Mouse (Mus musculus) embryonic facial prominence, embryonic 10.5 days (tissue): Measurements from ENCODE around the gene Kcnk6. TPM values are rescaled to one million over a fixed set of nuclear protein-coding genes. Genes with fewer than 3 reads are reported as not detected.
A peak's percentile ranks its signal among the peaks of the same experiment; 100 is the strongest.

Source experiments
- DNase-seq: peaks from one replicate; pipeline ENCODE4 v3.0.0-alpha.2; 2017; ENCODE audit warnings: low spot score
- H3K27ac ChIP-seq: fragments of 300-500 bp; sonication (generic); replicated peaks from 2 replicates; pipeline ENCODE4 v1.5.1; 2016; ENCODE audit warnings: mild to moderate bottlenecking
- H3K27me3 ChIP-seq: fragments of 300-500 bp; sonication (generic); replicated peaks from 2 replicates; pipeline ENCODE4 v1.6.1; 2016; ENCODE audit warnings: low read depth, mild to moderate bottlenecking; ENCODE audit not compliant: poor library complexity, severe bottlenecking
- H3K36me3 ChIP-seq: fragments of 300-500 bp; sonication (generic); replicated peaks from 2 replicates; pipeline ENCODE4 v1.6.1; 2016; ENCODE audit warnings: mild to moderate bottlenecking, moderate library complexity
- H3K4me1 ChIP-seq: fragments of 300-500 bp; sonication (generic); 2 replicates; pipeline ENCODE4 v1.6.1; 2016
- H3K4me3 ChIP-seq: fragments of 300-500 bp; sonication (generic); 2 replicates; pipeline ENCODE4 v1.5.1; 2016; ENCODE audit warnings: mild to moderate bottlenecking, moderate library complexity
- H3K9me3 ChIP-seq: fragments of 300-500 bp; sonication (generic); 2 replicates; pipeline ENCODE4 v1.6.1; 2016; ENCODE audit warnings: mild to moderate bottlenecking
- WGBS: fragments of 180-500 bp; shearing (Covaris S2); methylation state at CpG from one replicate; pipeline ENCODE4 v1.1.7; 2016; 5-methylcytosine and 5-hydroxymethylcytosine counted together
- polyA plus RNA-seq: library from polyadenylated mRNA; unstranded; fragments of >200 nt; fragmentation: Nextera tagmentation; extraction: Ambion mirVana; gene quantifications from 2 replicates; pipeline ENCODE4 v1.2.1, GENCODE M21; 2016

Kcnk6 gene
- polyA plus RNA-seq, 1 experiment from 2014 or later = 0.74 TPM

DNA sequence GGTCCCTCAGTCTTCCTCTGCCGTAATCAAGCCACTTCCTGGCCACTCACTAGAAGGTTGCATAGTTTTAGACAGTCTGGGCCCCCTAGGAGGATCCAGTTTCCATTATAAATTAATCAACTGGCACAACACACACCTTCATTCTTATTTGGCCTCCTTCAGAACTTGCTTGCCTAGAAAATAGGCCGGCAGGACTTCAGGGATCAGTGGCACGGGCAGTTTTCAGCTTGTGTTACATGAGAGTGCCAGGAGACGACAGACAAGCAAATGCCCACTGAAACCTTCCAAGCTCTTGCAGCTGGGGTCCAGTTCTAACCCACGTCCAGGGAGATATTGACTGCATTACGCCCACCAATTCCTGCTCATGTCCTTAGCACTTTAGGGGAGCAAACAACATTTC is 29.8 kb upstream of the Kcnk6 start:
- WGBS = 75% methylated on average over 6 of the region's 6 CpGs

DNA sequence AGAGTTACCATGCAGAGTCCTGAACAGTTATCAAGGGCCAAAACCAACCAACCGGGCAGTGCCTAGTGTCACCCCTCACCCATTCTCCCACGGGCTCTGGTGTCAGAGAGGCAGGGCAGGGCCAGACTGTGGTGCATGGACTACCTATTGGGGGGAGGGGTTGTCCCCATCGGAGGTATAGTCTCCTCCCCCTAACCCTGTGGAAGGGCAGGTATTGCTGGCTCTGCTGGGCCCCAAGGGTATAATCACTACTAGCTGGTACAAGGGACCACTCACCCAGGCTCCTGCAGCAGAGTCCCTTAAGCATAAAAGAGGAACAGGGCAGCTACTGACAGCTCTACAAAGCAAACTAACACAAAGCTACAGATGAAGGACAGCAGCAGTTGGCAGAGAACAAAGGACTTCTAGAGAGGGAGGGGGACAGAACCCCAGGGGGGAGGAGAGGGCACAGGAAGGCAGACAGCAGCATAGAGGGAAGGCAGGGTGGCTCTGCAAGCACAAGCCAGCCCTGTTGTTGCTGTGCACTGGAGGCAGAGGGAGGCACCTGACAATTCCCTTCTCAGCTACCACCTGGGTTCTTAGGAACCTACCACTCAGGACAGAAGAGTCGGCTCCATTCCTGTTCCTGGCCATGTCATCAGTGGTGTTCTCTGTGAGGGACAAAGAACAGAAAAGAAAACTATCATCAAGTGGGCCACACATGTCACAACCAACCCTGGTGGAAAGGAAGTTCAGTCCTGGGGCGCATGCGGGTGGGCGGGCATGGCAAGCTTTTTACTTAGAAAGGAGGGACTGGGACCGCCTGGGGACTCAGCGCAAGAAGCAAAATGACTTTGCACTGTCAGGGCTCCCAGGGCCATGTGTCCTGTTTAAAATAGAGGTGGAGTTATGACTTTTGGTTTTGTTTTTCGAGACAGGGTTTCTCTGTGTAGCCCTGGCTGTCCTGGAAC is 27.7 kb upstream of the Kcnk6 start:
- no peak for DNase-seq
- 73% methylated on average over 10 of the region's 10 CpGs for WGBS
- peak overlapping the region; percentile 78 for H3K27ac ChIP-seq

More for the DNA sequence above, 29.8 kb upstream of the Kcnk6 start:
- Histone ChIP-seq H3K27me3 (no peaks in the 10 kb centered on the region), H3K9me3 (no peaks in the 10 kb centered on the region), H3K36me3 (peaks cover 9% of the 10 kb centered on the region), H3K4me1 (peaks cover 53% of the 10 kb centered on the region), H3K4me3 (no peak overlapping the region), H3K27ac (no peak overlapping the region)
- no peak for DNase-seq

DNA sequence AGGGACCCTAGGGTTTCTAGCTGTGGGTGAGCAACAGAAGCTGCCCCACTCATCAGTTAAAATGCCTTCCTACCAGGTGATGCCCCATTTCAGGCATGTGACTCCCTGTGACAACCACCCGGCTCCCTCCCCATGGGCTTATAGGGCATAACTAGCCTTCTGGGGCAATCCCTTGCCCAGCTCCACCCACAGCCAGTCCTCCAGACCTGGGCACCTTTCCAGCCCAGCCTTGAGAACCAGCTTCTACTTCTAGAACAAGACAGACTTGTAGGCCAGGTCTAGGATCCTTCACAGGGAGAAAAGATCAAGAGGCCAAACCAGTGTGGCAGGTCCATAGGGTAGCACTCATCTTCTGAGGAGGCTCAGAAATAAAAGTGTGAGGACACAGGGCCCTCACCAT is 25.1 kb upstream of the Kcnk6 start:
- H3K27me3 ChIP-seq = no peaks in the 10 kb centered on the region
- no peak overlapping the region for H3K4me3 ChIP-seq
- peaks cover 14% of the 10 kb centered on the region for H3K36me3 ChIP-seq
- peaks cover 56% of the 10 kb centered on the region for H3K4me1 ChIP-seq
- WGBS = 83% methylated on average over 1 of the region's 1 CpGs
- no peak for DNase-seq
- no peak overlapping the region for H3K27ac ChIP-seq
- H3K9me3 ChIP-seq = no peaks in the 10 kb centered on the region

More for the DNA sequence above, 27.7 kb upstream of the Kcnk6 start:
- Histone ChIP-seq H3K36me3 (peaks cover 14% of the 10 kb centered on the region), H3K27me3 (no peaks in the 10 kb centered on the region), H3K9me3 (no peaks in the 10 kb centered on the region), H3K4me1 (peaks cover 44% of the 10 kb centered on the region), H3K4me3 (no peak overlapping the region)

DNA sequence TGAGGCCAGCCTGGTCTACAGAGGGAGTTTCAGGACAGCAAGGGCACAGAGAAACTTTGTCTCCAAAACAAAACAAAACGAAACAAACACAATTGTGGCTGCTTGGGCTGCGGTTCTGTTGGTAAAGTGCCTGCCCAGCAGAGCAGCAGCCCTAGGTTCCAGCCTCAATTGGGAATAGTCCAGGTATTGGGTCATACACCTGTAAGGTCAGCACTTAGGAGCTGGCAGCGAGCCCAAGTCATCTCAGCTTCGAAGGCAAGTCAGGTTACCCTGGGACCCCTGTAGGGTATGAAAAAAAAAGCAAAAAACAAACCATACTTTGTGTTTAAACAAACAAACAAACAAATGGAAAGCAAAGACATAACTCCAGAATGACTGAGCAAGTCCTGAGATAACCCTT is 23.6 kb upstream of the Kcnk6 start:
- Histone ChIP-seq H3K9me3 (no peaks in the 10 kb centered on the region), H3K27ac (no peak overlapping the region), H3K27me3 (no peaks in the 10 kb centered on the region), H3K36me3 (peaks cover 14% of the 10 kb centered on the region), H3K4me1 (peaks cover 50% of the 10 kb centered on the region), H3K4me3 (no peak overlapping the region)
- no peak for DNase-seq
- WGBS = 85% methylated on average over 4 of the region's 4 CpGs

DNA sequence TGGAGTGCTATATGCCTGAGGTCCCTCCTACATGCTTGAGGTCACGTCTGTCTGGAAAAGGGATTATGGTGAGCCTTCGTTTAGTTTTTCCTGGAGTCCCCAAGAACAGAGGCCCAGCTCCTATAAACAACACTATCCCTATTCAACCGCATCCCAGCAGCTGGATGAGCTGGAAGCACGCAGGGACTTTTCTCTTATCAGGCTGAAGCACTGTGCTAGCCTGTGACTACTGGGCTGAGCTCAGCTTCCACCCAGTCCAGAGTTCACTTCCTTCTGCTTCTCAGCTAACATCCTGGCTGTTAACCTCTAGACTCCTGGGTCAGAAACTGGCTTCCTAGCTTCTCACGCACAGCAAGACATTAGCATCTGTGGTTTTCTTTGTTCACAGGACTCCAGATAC is 21.5 kb upstream of the Kcnk6 start:
- WGBS = 52% methylated on average over 5 of the region's 5 CpGs
- Histone ChIP-seq H3K36me3 (peaks cover 14% of the 10 kb centered on the region), H3K4me1 (peaks cover 34% of the 10 kb centered on the region), H3K27ac (peak overlapping the region; percentile 49; the same call in 1 of the 2 replicates), H3K27me3 (peaks cover 10% of the 10 kb centered on the region), H3K9me3 (no peaks in the 10 kb centered on the region), H3K4me3 (no peak overlapping the region)
- DNase-seq = no peak

DNA sequence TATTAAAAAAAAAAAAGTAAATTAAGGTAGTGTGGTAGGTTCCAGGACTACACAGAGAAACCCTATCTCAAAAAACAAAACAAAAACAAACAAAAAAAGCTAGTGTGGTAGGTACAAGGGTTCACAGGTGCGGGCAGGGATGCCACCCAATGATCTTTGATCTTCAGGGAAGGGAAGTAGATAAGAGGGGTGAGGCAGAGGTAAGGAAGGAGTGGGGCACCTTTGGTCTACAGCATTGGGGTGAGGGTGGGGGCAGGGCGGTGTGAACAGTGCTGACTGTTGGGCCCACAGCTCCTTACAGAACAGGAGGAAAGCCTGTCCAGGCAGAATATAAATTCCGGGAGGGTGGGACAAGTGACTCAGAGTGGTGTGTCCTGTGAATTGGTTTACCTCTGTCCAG is 18.9 kb upstream of the Kcnk6 start:
- no peak overlapping the region for H3K27ac ChIP-seq
- no peak for DNase-seq
- WGBS = 80% methylated on average over 3 of the region's 3 CpGs
- no peaks in the 10 kb centered on the region for H3K9me3 ChIP-seq
- H3K4me3 ChIP-seq = no peak overlapping the region
- peaks cover 42% of the 10 kb centered on the region for H3K4me1 ChIP-seq
- peaks cover 11% of the 10 kb centered on the region for H3K36me3 ChIP-seq
- peaks cover 25% of the 10 kb centered on the region for H3K27me3 ChIP-seq

DNA sequence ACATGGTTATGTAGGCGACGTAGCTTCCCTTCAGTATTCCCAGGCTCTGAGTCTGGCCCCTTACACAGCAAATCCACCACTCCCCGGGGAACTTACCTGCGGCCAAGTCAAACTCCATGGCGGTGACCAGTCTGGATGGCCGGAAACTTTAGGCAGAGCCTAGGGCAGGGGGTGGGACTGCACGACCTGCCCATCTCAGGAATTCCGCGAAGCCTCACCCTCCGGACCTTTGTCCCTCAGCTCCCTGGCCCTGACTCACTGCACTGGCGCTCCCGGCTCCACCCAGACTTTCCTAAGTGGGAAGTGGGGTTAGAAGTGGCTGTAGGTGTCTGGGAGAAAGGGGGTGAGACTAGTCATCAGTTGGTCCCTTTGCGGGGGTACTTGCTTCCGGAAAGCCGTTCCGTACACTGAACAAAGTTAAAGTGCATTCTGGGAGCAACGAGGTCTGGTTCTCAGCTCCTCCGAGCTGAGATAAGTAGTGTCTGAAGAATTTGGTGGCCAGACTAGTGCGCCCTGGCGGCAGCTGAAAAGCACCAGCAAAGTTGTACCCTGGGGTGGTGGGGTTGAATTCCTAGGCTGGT is 16.0 kb upstream of the Kcnk6 start, which contains the start of gene 2200002D01Rik:
TSS of gene 2200002D01Rik (minus strand) at position 206 of the 581 bp plus-strand sequence.
- WGBS = 5% methylated on average over 20 of the region's 20 CpGs
- peak within 1 kb of the TSS; percentile 49 for H3K4me3 ChIP-seq
- H3K4me1 ChIP-seq = peaks cover 35% of the 10 kb centered on the region
- no peaks in the 10 kb centered on the region for H3K9me3 ChIP-seq
- H3K27ac ChIP-seq = peak within 1 kb of the TSS; percentile 60
- peaks cover 35% of the 10 kb centered on the region for H3K36me3 ChIP-seq
- peak; percentile 48 for DNase-seq
- H3K27me3 ChIP-seq = peaks cover 25% of the 10 kb centered on the region

DNA sequence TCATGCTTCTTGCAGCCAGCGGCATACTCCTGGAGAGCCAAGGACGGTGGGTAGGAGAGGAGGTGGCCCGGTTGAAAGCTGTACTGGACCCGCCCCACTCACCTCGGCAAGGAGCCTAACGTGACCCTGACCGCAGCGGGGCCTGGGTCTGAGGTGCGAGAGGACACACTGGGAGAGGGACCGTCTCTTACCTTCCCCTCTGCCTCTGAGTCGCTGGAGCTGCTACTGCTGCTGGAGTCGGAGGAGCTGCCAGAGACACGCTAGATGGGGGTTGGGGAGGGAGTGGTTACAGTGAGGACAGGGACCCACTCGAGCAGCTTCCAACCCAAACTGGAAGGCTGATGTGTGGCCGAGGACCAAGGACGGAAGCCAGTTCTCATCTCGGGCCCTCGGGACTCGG is 15.4 kb upstream of the Kcnk6 start:
- Histone ChIP-seq H3K27ac (peak overlapping the region; percentile 60), H3K4me1 (peaks cover 31% of the 10 kb centered on the region), H3K36me3 (peaks cover 35% of the 10 kb centered on the region), H3K4me3 (peak overlapping the region; percentile 49), H3K27me3 (peaks cover 25% of the 10 kb centered on the region), H3K9me3 (no peaks in the 10 kb centered on the region)
- no peak for DNase-seq
- WGBS = 10% methylated on average over 19 of the region's 19 CpGs

DNA sequence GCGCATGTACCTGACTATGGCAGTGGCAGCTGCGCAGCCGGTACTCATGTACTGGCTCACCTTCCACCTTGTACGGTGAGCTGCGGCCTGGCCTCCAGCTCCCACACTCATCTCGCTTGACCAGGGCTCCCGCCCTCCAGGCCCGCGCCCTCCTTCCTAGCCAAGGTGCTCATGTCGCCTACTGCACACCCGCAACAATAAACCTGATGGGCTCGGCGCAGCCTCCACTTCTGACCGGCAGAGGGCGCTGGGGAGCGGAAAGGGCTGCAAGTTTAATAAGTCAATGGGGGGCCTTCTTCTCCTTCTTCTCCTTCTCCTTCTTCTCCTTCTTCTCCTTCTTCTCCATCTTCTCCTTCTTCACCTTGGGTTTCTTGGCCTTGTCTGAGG is 15.0 kb upstream of the Kcnk6 start:
- Histone ChIP-seq H3K4me1 (peaks cover 31% of the 10 kb centered on the region), H3K9me3 (no peaks in the 10 kb centered on the region), H3K36me3 (peaks cover 35% of the 10 kb centered on the region), H3K27ac (0 out of 2 replicates have a peak overlapping the region, but pooled peaks have one; percentile 12), H3K4me3 (peak overlapping the region; percentile 49), H3K27me3 (peaks cover 25% of the 10 kb centered on the region)
- peak; percentile 85 for DNase-seq
- 26% methylated on average over 16 of the region's 16 CpGs for WGBS

DNA sequence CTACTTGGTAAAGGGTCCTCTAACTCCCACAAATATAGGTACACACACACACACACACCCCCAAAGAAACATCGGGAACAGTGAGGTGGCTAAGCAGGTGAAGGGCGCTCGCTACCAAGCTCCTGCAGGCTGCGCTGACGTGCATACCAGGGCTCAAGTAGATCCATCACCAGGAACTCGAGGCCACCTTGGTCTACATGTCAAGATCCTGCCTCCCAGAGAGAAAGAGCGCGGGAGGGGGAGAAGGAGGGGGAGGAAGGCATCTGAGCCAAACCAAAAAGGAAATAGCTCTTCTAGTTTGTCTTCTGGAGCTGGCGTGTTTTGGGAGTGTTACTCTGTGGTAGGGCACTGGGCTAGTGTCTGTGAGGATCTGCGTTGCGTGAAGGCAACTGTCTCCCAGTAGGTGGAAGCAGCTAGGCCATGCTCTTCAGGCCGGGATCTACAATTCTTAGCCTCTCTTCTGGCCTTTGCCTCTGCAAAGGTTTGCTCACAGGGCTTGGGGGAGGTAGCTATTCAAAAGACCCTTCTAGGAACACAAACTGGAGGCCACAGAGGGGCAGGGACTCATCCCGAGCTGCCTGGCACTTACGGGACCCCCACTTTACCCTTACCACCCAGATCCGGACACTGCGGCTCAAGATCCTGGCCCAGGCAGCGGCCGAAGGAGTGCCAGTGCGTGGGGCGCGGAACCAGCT is 14.5 kb upstream of the Kcnk6 start:
- DNase-seq = no peak
- Histone ChIP-seq H3K27me3 (peaks cover 25% of the 10 kb centered on the region), H3K4me1 (peaks cover 31% of the 10 kb centered on the region), H3K9me3 (no peaks in the 10 kb centered on the region), H3K4me3 (peak overlapping the region; percentile 49), H3K27ac (0 out of 2 replicates have a peak overlapping the region, but pooled peaks have one; percentile 12), H3K36me3 (peaks cover 38% of the 10 kb centered on the region)
- WGBS = 85% methylated on average over 21 of the region's 21 CpGs

DNA sequence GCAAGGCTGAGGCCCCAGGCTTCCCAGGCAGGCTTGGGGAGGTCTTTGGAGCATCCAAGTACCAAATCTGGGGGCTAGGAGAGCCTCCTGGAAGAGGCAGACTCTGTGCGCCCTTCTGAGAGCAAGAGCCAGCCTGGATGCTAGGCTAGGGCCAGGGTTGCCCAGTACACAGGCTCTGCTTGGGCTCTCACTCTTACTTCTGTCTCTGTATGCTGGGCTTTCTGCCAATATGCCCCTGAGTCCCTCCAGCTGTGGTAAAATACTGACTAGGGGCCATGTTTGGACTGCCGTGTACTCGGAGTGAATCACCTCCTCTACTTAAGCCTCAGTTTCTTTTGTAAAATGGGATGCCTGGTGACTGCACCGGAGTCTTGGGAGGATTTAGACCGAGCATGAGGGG is 13.7 kb upstream of the Kcnk6 start:
- Histone ChIP-seq H3K36me3 (peaks cover 44% of the 10 kb centered on the region), H3K9me3 (no peaks in the 10 kb centered on the region), H3K4me1 (peaks cover 31% of the 10 kb centered on the region), H3K27me3 (peaks cover 25% of the 10 kb centered on the region), H3K4me3 (no peak overlapping the region), H3K27ac (no peak overlapping the region)
- 90% methylated on average over 5 of the region's 5 CpGs for WGBS
- no peak for DNase-seq

DNA sequence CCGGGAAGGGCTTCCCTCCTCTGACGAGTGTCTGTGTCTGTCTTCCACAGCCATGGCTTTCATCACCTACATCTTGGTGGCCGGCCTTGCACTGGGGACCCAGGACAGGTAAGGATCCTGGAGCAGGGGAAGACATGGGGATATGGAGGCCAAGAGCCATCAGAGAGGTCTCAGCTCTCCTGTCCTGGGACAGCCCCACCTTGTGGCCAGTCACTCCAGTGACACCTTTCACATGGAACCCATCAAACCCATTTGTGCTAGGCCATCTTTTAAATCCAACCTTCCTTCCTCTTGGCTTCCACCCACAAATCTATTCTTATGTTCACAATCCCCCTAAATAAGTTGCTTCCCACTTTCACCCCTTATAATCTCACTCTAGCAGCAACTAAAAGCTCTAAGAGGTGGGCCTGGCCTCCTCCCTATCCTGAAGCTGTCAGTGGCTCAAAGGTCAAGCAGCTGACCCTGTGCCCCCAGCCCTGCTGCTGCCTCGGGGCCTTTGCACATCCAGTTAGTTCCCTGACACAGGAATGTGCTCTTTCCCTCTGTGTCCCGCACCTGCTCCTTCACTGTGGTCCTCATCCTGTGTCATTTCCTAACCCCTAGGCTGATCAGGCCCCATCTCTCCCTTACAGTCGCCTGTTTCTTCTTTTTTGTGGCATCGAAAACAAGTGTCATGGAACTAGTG is 12.6 kb upstream of the Kcnk6 start:
- DNase-seq = no peak
- peaks cover 25% of the 10 kb centered on the region for H3K27me3 ChIP-seq
- peaks cover 31% of the 10 kb centered on the region for H3K4me1 ChIP-seq
- no peak overlapping the region for H3K27ac ChIP-seq
- no peak overlapping the region for H3K4me3 ChIP-seq
- H3K36me3 ChIP-seq = peaks cover 44% of the 10 kb centered on the region
- no peaks in the 10 kb centered on the region for H3K9me3 ChIP-seq
- WGBS = 84% methylated on average over 7 of the region's 7 CpGs
